Mouse (Mus musculus) kidney, embryonic 14.5 days (tissue): ENCODE results near the gene Aph1a. TPM values are rescaled to one million over a fixed set of nuclear protein-coding genes. Genes with fewer than 3 reads are reported as not detected.

Experiments used
- ATAC-seq: fragments of 200-750 bp; cut with Nextera tagmentation; 2 replicates; pipeline ENCODE4 v1.8.0; 2017; ENCODE audit warnings: moderate number of reproducible peaks, mild to moderate bottlenecking, moderate TSS enrichment, moderate library complexity; ENCODE audit not compliant: low FRiP score, low TSS enrichment
- H3K27ac ChIP-seq: fragments of 300-500 bp; sonication (generic); 2 replicates; pipeline ENCODE4 v1.5.1; 2014; ENCODE audit warnings: low read depth, mild to moderate bottlenecking, low read length, moderate library complexity, mixed read lengths
- H3K27me3 ChIP-seq: fragments of 300-500 bp; sonication (generic); 2 replicates; pipeline ENCODE4 v1.6.1; 2014; ENCODE audit warnings: mild to moderate bottlenecking, low read length; ENCODE audit not compliant: control insufficient read depth, insufficient read depth
- H3K36me3 ChIP-seq: fragments of 300-500 bp; sonication (generic); 2 replicates; pipeline ENCODE4 v1.6.1; 2014; ENCODE audit warnings: low read length, mixed read lengths; ENCODE audit not compliant: control insufficient read depth, insufficient read depth
- H3K4me1 ChIP-seq: fragments of 300-500 bp; sonication (generic); 2 replicates; pipeline ENCODE4 v1.6.1; 2014; ENCODE audit warnings: low read length, mixed read lengths; ENCODE audit not compliant: control insufficient read depth, insufficient read depth
- H3K4me2 ChIP-seq: fragments of 300-500 bp; sonication (generic); replicated peaks from 2 replicates; pipeline ENCODE4 v1.6.1; 2014; ENCODE audit warnings: low read depth, mild to moderate bottlenecking, low read length
- H3K4me3 ChIP-seq: fragments of 300-500 bp; sonication (generic); 2 replicates; pipeline ENCODE4 v1.5.1; 2014; ENCODE audit warnings: mild to moderate bottlenecking, low read length
- H3K9ac ChIP-seq: fragments of 300-500 bp; sonication (generic); 2 replicates; pipeline ENCODE4 v1.6.1; 2014; ENCODE audit warnings: low read depth, mild to moderate bottlenecking, low read length, moderate library complexity
- H3K9me3 ChIP-seq: fragments of 300-500 bp; sonication (generic); 2 replicates; pipeline ENCODE4 v1.6.1; 2016; ENCODE audit warnings: low read length; ENCODE audit not compliant: control insufficient read depth
- WGBS: fragments of 180-500 bp; shearing (Covaris S2); extraction: QIAGEN DNeasy Blood & Tissue Kit; methylation state at CpG from one replicate; pipeline ENCODE4 v1.1.7; 2014; 5-methylcytosine and 5-hydroxymethylcytosine counted together
- polyA plus RNA-seq: library from polyadenylated mRNA; unstranded; fragments of >200 nt; fragmentation: Nextera tagmentation; extraction: Ambion mirVana; gene quantifications from 2 replicates; pipeline ENCODE4 v1.2.1, GENCODE M21; 2014

Aph1a gene
- polyA plus RNA-seq, 1 experiment from 2014 or later: 40.4 TPM

DNA sequence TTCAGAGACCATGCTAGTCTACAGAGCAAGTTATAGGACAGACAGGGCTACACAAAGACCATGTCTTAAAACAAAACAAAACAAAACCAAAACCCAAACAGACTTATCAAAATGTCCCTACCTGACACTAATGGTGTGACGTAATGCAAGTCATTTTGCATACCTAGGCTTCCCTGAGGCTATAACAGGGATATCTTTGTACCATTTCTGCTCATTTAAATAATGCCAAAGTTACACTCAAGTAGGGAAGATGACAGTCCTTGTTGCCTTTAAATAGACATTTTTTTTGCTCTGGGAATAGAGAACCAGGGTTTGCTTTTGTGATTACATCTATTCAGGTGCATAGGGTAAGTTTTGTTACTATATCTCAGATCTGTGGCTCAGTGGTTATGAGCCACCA is 37.7 kb downstream of the Aph1a start:
- no peak overlapping the region for H3K4me3 ChIP-seq
- no peaks in the 10 kb centered on the region for H3K9me3 ChIP-seq
- 0 out of 2 replicates have a peak, but pooled peaks cover 7% of the 10 kb centered on the region for H3K4me1 ChIP-seq
- peaks cover 23% of the 10 kb centered on the region for H3K36me3 ChIP-seq
- no peak for ATAC-seq
- H3K9ac ChIP-seq: 0 out of 2 replicates have a peak overlapping the region, but pooled peaks have one; percentile 99
- no peak overlapping the region for H3K27ac ChIP-seq
- H3K4me2 ChIP-seq: 0 out of 2 replicates have a peak overlapping the region, but pooled peaks have one; percentile 5
- no peaks in the 10 kb centered on the region for H3K27me3 ChIP-seq
- WGBS: 94% methylated on average over 1 of the region's 1 CpGs

DNA sequence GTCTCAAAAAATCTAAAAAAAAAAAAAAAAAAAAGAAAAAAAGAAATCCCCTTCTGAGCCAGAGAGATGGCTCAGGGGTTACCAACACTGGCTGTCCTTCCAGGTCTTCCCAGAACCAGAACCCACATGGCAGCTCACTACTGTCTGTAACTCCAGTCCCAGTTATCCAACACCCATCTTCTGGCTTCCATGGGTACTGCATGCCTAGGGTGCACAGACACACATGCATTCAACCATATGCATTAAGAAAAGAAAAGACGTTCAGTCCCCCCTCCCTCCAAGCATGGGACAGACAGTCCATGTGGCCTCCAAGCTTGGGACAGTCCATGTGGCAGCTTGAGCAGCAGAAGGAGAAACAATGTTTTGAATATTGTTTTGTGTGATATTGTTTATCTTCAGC is 38.4 kb downstream of the Aph1a start:
- Histone ChIP-seq H3K36me3 (peaks cover 29% of the 10 kb centered on the region), H3K27ac (no peak overlapping the region), H3K9me3 (no peaks in the 10 kb centered on the region), H3K9ac (no peak overlapping the region), H3K27me3 (no peaks in the 10 kb centered on the region), H3K4me2 (no peak overlapping the region; the same call in 1 of the 2 replicates), H3K4me3 (no peak overlapping the region), H3K4me1 (0 out of 2 replicates have a peak, but pooled peaks cover 7% of the 10 kb centered on the region)
- ATAC-seq: no peak
- 65% methylated on average over 1 of the region's 1 CpGs for WGBS

DNA sequence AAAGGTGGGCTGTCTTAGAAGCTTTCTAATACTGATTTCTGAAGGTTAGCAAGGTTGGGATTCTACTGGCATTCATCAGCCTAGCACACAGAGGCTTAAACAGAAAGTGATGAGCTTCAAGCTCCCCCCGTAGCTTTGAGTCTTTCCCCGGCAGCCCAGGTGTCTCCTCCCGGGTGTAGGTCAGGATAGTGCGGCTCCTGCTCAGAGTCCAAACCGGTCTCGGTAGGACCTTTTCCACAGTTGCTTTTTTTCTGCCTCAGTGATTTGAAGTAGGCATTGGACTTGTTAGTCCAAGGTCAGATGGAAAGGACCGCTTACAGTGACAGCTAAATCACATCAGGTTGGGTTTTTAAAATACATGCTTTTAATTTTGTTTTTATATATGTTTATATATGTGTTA is 38.8 kb downstream of the Aph1a start:
- Histone ChIP-seq H3K9ac (no peak overlapping the region), H3K36me3 (peaks cover 33% of the 10 kb centered on the region), H3K27me3 (no peaks in the 10 kb centered on the region), H3K4me3 (no peak overlapping the region), H3K4me1 (0 out of 2 replicates have a peak, but pooled peaks cover 7% of the 10 kb centered on the region), H3K4me2 (no peak overlapping the region; the same call in 1 of the 2 replicates), H3K9me3 (no peaks in the 10 kb centered on the region), H3K27ac (no peak overlapping the region)
- ATAC-seq: no peak
- 88% methylated on average over 7 of the region's 7 CpGs for WGBS

DNA sequence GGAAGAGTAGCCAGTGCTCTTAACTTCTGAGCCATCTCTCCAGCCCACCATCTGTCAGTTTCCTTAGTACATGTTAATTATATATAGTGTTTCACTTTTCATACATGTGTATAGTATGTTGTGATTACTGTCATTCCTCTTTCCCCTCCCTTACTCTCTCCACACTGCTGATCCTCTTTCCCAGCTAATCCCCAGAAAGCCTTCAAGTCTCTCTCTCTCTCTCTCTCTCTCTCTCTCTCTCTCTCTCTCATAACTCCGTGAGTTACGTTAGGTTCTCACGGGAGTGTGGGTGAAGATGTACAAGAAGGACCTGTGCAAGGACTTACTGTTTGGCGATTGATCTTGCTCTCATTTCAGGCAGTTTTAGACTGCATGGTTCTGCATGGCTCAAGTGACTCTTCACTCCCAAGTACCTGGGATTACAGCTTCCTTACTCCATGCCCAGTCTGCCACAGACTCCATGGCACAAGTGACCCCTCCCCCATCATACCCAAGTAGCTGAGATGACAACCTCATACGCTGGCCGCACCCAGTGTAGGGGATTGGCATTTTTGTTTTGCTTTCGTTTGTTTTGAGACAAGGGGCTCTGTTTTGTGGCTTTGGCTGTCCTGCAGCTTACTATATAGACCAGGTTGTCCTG is 39.5 kb downstream of the Aph1a start:
- no peak overlapping the region for H3K9ac ChIP-seq
- H3K9me3 ChIP-seq: no peaks in the 10 kb centered on the region
- 0 out of 2 replicates have a peak, but pooled peaks cover 7% of the 10 kb centered on the region for H3K4me1 ChIP-seq
- no peak overlapping the region for H3K27ac ChIP-seq
- WGBS: 95% methylated on average over 7 of the region's 7 CpGs
- no peak for ATAC-seq
- no peaks in the 10 kb centered on the region for H3K27me3 ChIP-seq
- no peak overlapping the region for H3K4me3 ChIP-seq
- H3K4me2 ChIP-seq: no peak overlapping the region
- H3K36me3 ChIP-seq: peaks cover 39% of the 10 kb centered on the region

DNA sequence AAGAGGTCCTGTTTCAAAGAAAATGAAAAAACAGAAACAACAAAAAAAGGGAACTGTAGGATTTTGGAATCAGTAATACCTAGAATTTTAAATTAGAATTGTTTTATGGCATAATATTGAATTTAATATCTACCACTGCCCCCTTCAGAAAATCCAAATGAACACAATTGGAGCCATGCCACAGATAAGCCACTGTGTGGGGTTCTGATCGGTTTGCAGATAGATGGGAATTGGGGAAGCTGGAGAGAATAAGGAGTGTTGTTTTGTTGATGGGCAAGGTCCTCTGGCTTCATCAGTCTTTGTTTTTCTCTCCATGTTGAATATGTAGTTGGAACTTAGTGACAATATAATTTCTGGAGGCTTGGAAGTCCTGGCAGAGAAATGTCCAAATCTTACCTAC is 40.7 kb downstream of the Aph1a start:
- Histone ChIP-seq H3K27me3 (no peaks in the 10 kb centered on the region), H3K4me2 (no peak overlapping the region), H3K27ac (no peak overlapping the region), H3K36me3 (peaks cover 52% of the 10 kb centered on the region), H3K9me3 (no peaks in the 10 kb centered on the region), H3K4me1 (0 out of 2 replicates have a peak, but pooled peaks cover 7% of the 10 kb centered on the region), H3K4me3 (no peak overlapping the region), H3K9ac (no peak overlapping the region)
- WGBS: 97% methylated on average over 1 of the region's 1 CpGs
- no peak for ATAC-seq

GRCm38 (mm10) chr3:95938217-95938616 is 44.4 kb downstream of the Aph1a start:
- H3K9ac ChIP-seq: no peak overlapping the region
- H3K36me3 ChIP-seq: peaks cover 88% of the 10 kb centered on the region
- 96% methylated on average over 8 of the region's 8 CpGs for WGBS
- no peak overlapping the region for H3K4me3 ChIP-seq
- no peak overlapping the region for H3K4me2 ChIP-seq
- no peaks in the 10 kb centered on the region for H3K27me3 ChIP-seq
- no peak overlapping the region for H3K27ac ChIP-seq
- no peaks in the 10 kb centered on the region for H3K4me1 ChIP-seq
- no peaks in the 10 kb centered on the region for H3K9me3 ChIP-seq
- no peak for ATAC-seq

DNA sequence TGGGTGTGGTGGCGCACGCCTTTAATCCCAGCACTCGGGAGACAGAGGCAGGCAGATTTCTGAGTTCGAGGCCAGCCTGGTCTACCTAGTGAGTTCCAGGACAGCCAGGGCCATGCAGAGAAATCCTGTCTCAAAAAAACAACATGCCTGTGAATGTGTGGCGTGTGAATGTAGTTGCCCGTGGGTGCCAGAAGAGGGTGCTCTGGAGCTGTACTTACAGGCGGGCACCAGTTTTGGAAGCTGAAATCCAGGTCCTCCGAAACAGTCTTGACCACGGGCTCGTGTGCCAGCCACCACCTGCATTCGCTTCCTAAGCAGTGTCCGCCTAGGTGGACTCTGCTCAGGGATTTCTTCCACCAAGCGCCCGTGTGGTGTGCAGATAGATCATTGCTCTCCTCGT is 45.1 kb downstream of the Aph1a start:
- Histone ChIP-seq H3K9me3 (no peaks in the 10 kb centered on the region), H3K4me1 (no peaks in the 10 kb centered on the region), H3K4me3 (no peak overlapping the region), H3K27ac (no peak overlapping the region), H3K4me2 (no peak overlapping the region), H3K9ac (no peak overlapping the region), H3K27me3 (no peaks in the 10 kb centered on the region), H3K36me3 (peaks cover 86% of the 10 kb centered on the region)
- 93% methylated on average over 15 of the region's 15 CpGs for WGBS
- ATAC-seq: no peak

DNA sequence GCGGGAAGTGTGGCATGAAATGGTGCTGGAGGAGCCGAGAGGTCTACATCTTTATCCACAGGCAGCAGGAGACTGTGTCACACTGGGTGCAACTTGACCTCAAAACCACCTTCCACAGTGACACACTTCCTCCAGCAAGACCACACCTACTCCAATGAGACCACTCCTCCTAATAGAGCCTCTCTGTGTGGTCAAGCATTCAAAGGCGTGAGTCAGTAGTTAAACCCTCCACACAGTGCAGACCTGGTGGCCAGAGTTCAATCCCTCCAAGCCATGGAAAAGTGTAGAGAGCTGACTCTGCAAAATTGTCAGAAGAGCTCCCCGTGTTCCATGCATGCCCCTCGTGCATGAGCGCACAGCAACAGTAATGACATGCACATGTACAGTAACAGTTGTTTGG is 49.0 kb downstream of the Aph1a start:
- Histone ChIP-seq H3K4me3 (no peak overlapping the region), H3K9me3 (no peaks in the 10 kb centered on the region), H3K9ac (no peak overlapping the region), H3K4me2 (no peak overlapping the region), H3K4me1 (no peaks in the 10 kb centered on the region), H3K27ac (no peak overlapping the region), H3K36me3 (peaks cover 83% of the 10 kb centered on the region), H3K27me3 (no peaks in the 10 kb centered on the region)
- peak; percentile 68; the same call in 1 of the 2 replicates for ATAC-seq
- 81% methylated on average over 6 of the region's 6 CpGs for WGBS

DNA sequence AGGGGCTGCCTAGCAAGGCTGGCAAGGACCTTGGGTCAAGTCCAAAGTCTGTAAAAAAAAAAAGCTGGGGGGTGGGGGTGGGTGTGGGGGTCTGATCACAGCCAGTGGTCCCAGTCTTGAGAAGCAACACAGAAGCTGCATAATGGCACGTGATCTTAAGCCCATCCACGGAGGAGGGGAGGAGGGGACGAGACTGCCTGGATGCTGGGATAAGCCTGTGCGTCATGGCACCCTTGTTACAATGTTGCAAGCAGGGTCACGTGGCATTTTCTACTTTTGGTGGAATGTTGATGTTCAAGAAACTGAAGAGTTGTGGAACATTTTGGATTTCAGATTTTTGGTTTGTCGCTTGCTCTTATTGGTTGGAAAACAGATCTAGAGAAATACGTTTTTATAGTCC is 49.5 kb downstream of the Aph1a start:
- Histone ChIP-seq H3K4me1 (no peaks in the 10 kb centered on the region), H3K36me3 (peaks cover 79% of the 10 kb centered on the region), H3K9ac (no peak overlapping the region), H3K4me3 (no peak overlapping the region), H3K27ac (no peak overlapping the region), H3K27me3 (no peaks in the 10 kb centered on the region), H3K9me3 (no peaks in the 10 kb centered on the region), H3K4me2 (no peak overlapping the region)
- no peak for ATAC-seq
- 93% methylated on average over 7 of the region's 7 CpGs for WGBS
